Mouse (Mus musculus): ENCODE data around the gene Gm4177.
"Not testable (repeated sequence)": the region's sequence is repeated elsewhere in the genome, so short reads cannot be mapped to it uniquely, and the experiment has no call there.

- not testable (repeated sequence) for TF ChIP-seq CTCF (IDR thresholded peaks at IDR 0.05; ENCODE audit: low read depth, low read length); TAL1 (conservative IDR thresholded peaks at IDR 0.05; ENCODE audit: low read depth, low read length); POLR2AphosphoS5 (IDR thresholded peaks at IDR 0.05; ENCODE audit: insufficient replicate concordance, low read depth, low read length); GATA2 (IDR thresholded peaks at IDR 0.05; ENCODE audit: borderline replicate concordance, low read depth, low read length)
These were observed at the start of gene Gm4177 for GRCm38 (mm10) chr7:21796628-21797027.
